Mouse (Mus musculus): ENCODE data around the gene Nedd9.

GRCm38 (mm10) chr13:41427046-41427445 lies 60.1 kb downstream of the Nedd9 start:
- TF ChIP-seq POLR2A (IDR thresholded peaks at IDR 0.05; ENCODE audit: control insufficient read depth, extremely low read depth, insufficient read depth, low read length, poor library complexity) (no peak), CTCF (IDR thresholded peaks at IDR 0.05; ENCODE audit: borderline replicate concordance, control insufficient read depth, extremely low read depth, insufficient read depth, low read length, poor library complexity) (no peak)

All from thymus, adult 2 months (tissue).